Mouse (Mus musculus) hindbrain, embryonic 11.5 days (tissue): ENCODE measurements at regions not wholly inside any gene's neighbourhood (a gene's known extent, or its start where the extent isn't known, plus 50 kb on each side); places are given as distances from the start of the nearest gene placed in this dataset.

ENCODE experiments used
- ATAC-seq: fragments of 200-750 bp; cut with Nextera tagmentation; 2 replicates; pipeline ENCODE4 v1.8.0; 2017; ENCODE audit warnings: mild to moderate bottlenecking, moderate TSS enrichment, moderate library complexity; ENCODE audit not compliant: low FRiP score
- DNase-seq: peaks from one replicate; pipeline ENCODE4 v3.0.0-alpha.2; 2015; ENCODE audit warnings: low spot score
- H3K27ac ChIP-seq: fragments of 300-500 bp; sonication (generic); 2 replicates; pipeline ENCODE4 v1.5.1; 2014; ENCODE audit warnings: mild to moderate bottlenecking, low read depth, low read length
- H3K27me3 ChIP-seq: fragments of 300-500 bp; sonication (generic); 2 replicates; pipeline ENCODE4 v1.6.1; 2014; ENCODE audit warnings: mild to moderate bottlenecking, low read length, moderate library complexity, mixed read lengths; ENCODE audit not compliant: control insufficient read depth, insufficient read depth
- H3K36me3 ChIP-seq: fragments of 300-500 bp; sonication (generic); 2 replicates; pipeline ENCODE4 v1.6.1; 2014; ENCODE audit warnings: mild to moderate bottlenecking, low read length, moderate library complexity, mixed read lengths; ENCODE audit not compliant: control insufficient read depth, insufficient read depth
- H3K4me1 ChIP-seq: fragments of 300-500 bp; sonication (generic); replicated peaks from 2 replicates; pipeline ENCODE4 v1.6.1; 2014; ENCODE audit warnings: low read length, mixed read lengths; ENCODE audit not compliant: control insufficient read depth, insufficient read depth
- H3K4me2 ChIP-seq: fragments of 300-500 bp; sonication (generic); replicated peaks from 2 replicates; pipeline ENCODE4 v1.6.1; 2014; ENCODE audit warnings: mild to moderate bottlenecking, low read depth, low read length
- H3K4me3 ChIP-seq: fragments of 300-500 bp; sonication (generic); 2 replicates; pipeline ENCODE4 v1.5.1; 2014; ENCODE audit warnings: low read depth, low read length
- H3K9ac ChIP-seq: fragments of 300-500 bp; sonication (generic); 2 replicates; pipeline ENCODE4 v1.6.1; 2014; ENCODE audit warnings: low read depth, low read length
- H3K9me3 ChIP-seq: fragments of 300-500 bp; sonication (generic); 2 replicates; pipeline ENCODE4 v1.6.1; 2016; ENCODE audit warnings: low read length; ENCODE audit not compliant: control insufficient read depth
- WGBS: fragments of 180-500 bp; shearing (Covaris S2); extraction: QIAGEN DNeasy Blood & Tissue Kit; methylation state at CpG from one replicate; pipeline ENCODE4 v1.1.7; 2014; 5-methylcytosine and 5-hydroxymethylcytosine counted together

DNA sequence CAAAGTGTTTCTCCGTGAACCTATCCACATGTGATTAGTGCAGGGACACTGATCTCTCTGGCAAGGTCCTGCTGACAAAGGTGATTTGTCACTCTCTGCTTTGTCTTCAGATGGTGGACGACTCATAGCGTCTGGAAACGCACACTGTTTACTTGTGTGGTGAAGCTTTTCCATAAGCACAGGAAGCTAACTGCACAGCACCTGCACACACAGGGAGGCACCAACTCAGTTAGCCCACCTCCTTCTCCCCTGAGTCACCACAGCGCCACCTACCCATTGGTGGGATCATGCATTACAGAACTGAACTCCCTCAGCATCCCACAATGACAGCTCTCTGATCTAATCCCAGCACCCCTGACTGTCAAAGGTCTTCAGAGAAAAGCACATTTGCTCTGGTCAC is 141.9 kb upstream of the Klf14 start:
- WGBS: 59% methylated on average over 5 of the region's 5 CpGs
- Histone ChIP-seq H3K9me3 (no peaks in the 10 kb centered on the region), H3K27ac (no peak overlapping the region), H3K27me3 (no peaks in the 10 kb centered on the region), H3K4me3 (no peak overlapping the region), H3K4me2 (no peak overlapping the region), H3K9ac (no peak overlapping the region), H3K36me3 (no peaks in the 10 kb centered on the region), H3K4me1 (0 out of 2 replicates have a peak, but pooled peaks cover 9% of the 10 kb centered on the region)
- DNase-seq: peak; percentile 27
- ATAC-seq: no peak

DNA sequence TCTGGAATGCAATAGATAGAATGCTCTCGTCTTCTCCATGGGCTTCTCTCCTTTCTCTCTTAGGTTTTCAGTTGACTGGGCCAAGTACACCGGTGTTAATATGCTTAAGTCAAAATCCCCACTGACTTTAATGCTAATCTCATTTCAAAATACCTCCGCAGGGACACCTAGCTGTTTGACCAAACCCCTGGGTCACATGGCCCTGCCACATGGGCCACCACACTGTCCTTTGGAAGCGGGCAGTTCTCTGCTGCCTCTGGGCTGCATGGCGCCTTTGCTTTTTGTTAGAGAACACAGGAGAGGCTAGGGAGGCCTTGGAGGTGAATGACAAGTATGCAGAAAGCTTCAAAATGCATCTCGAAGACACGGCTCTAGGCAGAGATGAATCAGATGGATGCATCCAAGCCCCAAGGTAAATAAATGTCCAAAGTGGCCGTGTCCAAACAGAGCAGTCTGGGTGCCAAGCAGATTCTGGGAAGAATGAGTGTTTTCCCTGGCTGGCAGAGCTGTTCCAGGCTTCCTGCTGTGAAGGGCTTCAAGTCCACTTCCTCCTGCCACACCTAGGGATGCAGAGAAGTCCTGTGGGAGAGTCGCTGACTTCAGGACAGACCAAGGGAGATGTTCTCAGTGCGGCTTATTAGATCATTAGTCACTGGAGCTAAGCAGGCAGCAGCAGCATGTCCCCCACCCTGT is 147.4 kb upstream of the Klf14 start:
- Histone ChIP-seq H3K4me1 (no peaks in the 10 kb centered on the region), H3K36me3 (no peaks in the 10 kb centered on the region), H3K9me3 (no peaks in the 10 kb centered on the region), H3K27me3 (no peaks in the 10 kb centered on the region), H3K4me2 (no peak overlapping the region), H3K9ac (no peak overlapping the region), H3K4me3 (no peak overlapping the region), H3K27ac (no peak overlapping the region)
- ATAC-seq (no peak), DNase-seq (no peak)
- 84% methylated on average over 10 of the region's 10 CpGs for WGBS

DNA sequence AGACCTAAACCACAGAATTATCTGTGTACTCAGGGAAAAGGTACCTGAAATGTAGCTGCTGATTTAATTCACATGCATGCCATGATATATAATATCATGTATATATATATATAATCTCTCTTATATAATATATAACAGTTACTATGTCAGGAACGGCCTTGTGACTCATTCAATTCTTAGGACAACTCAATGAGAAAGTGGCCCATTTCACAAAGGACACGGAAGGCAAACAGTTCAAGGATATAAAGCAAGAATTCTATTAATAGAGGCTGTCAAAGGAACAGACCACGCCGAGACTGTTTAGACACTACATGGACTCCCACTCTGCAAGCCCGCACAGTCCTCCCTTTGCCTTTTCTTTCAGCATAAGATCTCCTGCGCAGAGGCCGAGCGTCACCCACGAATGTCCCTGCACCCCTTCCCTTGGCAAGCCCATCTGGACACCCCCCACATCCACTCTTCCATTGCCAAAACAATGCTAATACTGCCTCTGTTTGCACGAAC is 148.0 kb upstream of the Klf14 start:
- Histone ChIP-seq H3K27me3 (no peaks in the 10 kb centered on the region), H3K27ac (no peak overlapping the region), H3K4me3 (no peak overlapping the region), H3K9ac (no peak overlapping the region), H3K4me2 (no peak overlapping the region), H3K4me1 (no peaks in the 10 kb centered on the region), H3K9me3 (no peaks in the 10 kb centered on the region), H3K36me3 (no peaks in the 10 kb centered on the region)
- 91% methylated on average over 10 of the region's 10 CpGs for WGBS
- ATAC-seq (no peak), DNase-seq (no peak)

DNA sequence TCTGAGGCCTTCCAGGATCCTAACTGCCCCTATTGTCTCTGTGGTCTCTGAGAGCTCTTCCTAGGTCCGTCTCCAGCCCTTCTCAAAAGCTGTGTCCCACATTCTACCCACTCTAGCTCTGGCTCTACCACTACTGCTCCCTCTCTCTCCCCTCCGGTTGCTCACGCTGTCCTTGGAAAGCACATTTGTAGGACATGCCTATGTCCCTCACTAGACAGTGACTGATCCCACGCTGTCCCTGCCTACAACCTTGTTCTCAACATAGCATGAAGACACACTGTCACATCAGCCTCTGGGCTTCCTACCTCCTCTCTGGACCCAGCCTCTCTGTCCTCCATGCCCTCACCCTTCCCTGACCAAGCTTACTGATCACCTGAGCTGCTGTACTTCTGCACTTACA is 148.5 kb upstream of the Klf14 start:
- 89% methylated on average over 4 of the region's 4 CpGs for WGBS
- no peak overlapping the region for H3K4me2 ChIP-seq

DNA sequence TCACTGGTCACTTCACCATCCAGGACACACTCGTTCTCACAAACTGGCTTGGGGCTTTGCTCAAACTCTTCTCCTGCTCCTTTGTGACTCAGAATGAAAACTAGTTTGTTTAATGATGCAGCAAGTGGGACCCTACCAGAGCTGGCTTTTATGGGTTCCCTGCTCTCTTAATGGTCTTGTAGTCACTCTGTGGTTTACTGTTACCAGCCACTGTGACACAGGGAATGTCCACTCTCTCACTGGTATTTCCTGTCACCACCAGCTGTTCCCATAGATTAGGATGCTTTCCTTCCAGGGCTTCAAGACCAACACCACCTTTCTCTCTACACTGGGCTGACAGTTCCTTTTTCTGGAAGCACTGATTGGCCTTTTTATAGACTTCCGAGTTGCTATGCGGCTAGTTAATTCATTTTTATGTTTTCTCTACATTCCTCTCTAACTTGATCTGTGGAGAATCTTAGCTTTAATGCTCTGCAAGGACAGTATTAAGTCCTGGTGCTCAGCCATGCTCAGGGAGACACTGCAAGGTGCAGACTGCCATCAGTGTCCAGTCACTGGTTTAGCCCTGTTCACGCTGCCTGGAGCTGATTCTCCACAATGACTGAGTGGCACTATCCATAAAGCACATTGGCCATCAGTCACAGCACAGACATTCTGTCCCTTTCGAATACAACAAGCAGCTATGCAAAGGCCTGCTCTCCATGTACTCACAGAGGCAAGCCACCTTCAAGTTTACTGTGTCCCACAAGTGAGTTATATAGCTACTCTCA is 149.2 kb upstream of the Klf14 start:
- no peak for DNase-seq
- no peak overlapping the region for H3K4me2 ChIP-seq
- no peaks in the 10 kb centered on the region for H3K36me3 ChIP-seq
- H3K4me1 ChIP-seq: no peaks in the 10 kb centered on the region
- no peaks in the 10 kb centered on the region for H3K9me3 ChIP-seq
- no peak overlapping the region for H3K9ac ChIP-seq
- 94% methylated on average over 5 of the region's 5 CpGs for WGBS
- ATAC-seq: no peak
- H3K27ac ChIP-seq: no peak overlapping the region
- H3K27me3 ChIP-seq: no peaks in the 10 kb centered on the region
- H3K4me3 ChIP-seq: no peak overlapping the region

More for the DNA sequence above, 148.5 kb upstream of the Klf14 start:
- Histone ChIP-seq H3K9me3 (no peaks in the 10 kb centered on the region), H3K4me3 (no peak overlapping the region), H3K9ac (no peak overlapping the region), H3K27ac (no peak overlapping the region), H3K36me3 (no peaks in the 10 kb centered on the region), H3K4me1 (no peaks in the 10 kb centered on the region), H3K27me3 (no peaks in the 10 kb centered on the region)
- no peak for ATAC-seq
- no peak for DNase-seq

DNA sequence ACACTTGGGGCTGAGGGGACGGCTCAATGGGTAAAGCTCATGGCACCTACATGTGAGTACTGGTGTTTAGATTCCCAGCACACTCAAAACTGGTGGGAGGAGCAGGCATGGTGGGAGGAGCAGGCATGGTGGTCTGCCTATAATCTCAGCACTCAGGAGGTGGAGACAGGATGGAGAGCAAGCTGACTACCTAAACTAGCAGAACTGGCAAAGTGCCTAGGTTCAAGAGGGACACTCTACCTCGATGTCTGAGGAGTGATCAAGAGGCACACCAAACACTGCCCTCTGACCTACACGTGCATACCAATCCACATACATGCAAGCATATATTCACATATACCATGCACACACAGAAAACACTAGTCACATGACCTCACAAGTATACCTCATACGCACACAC is 150.7 kb upstream of the Klf14 start:
- H3K4me1 ChIP-seq: no peaks in the 10 kb centered on the region
- no peak overlapping the region for H3K4me2 ChIP-seq
- no peak overlapping the region for H3K9ac ChIP-seq
- 91% methylated on average over 4 of the region's 4 CpGs for WGBS
- no peak overlapping the region for H3K4me3 ChIP-seq
- no peaks in the 10 kb centered on the region for H3K27me3 ChIP-seq
- no peak overlapping the region for H3K27ac ChIP-seq
- no peaks in the 10 kb centered on the region for H3K9me3 ChIP-seq
- ATAC-seq (no peak), DNase-seq (no peak)
- no peaks in the 10 kb centered on the region for H3K36me3 ChIP-seq

DNA sequence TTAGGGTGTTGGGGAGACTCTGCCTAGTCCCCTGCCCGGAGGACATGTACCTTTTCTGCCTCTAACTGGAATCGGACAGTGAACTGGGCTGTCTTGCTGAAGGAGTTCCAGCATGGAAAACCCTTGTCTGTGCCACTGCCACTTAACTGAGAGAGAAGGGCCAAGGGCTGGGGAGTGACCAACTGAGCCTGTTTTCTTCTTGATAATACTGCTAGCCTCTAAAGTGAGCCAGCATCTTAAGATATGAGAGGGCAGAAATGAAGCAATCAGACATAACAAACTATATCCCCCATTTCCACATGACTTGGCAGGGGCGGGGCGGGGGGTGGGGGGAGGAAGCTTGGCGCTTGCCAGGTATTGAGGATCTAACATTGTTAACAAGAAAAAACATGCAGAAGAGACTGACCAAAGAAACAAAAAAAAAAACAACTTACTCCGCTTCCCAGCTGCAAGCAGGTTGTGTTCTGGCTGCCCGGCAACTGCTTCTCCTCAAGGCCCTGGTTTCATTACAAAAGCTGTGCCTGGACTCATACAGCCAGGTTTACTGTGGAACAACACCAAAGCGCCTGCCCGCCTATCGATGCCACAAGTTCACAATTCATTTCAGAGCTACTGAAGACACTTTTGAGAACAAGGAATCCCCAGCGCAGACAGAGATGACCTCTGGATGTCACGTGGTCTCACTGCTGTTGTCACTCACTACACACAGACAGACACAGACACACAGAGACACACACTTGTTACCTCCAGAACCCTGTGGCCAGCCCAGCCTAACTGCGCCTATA is 153.6 kb upstream of the Klf14 start:
- no peaks in the 10 kb centered on the region for H3K27me3 ChIP-seq
- 84% methylated on average over 13 of the region's 13 CpGs for WGBS
- H3K4me2 ChIP-seq: no peak overlapping the region
- no peak overlapping the region for H3K27ac ChIP-seq
- no peak for ATAC-seq
- H3K36me3 ChIP-seq: no peaks in the 10 kb centered on the region
- no peaks in the 10 kb centered on the region for H3K9me3 ChIP-seq
- H3K9ac ChIP-seq: no peak overlapping the region
- no peaks in the 10 kb centered on the region for H3K4me1 ChIP-seq
- no peak overlapping the region for H3K4me3 ChIP-seq
- DNase-seq: no peak

DNA sequence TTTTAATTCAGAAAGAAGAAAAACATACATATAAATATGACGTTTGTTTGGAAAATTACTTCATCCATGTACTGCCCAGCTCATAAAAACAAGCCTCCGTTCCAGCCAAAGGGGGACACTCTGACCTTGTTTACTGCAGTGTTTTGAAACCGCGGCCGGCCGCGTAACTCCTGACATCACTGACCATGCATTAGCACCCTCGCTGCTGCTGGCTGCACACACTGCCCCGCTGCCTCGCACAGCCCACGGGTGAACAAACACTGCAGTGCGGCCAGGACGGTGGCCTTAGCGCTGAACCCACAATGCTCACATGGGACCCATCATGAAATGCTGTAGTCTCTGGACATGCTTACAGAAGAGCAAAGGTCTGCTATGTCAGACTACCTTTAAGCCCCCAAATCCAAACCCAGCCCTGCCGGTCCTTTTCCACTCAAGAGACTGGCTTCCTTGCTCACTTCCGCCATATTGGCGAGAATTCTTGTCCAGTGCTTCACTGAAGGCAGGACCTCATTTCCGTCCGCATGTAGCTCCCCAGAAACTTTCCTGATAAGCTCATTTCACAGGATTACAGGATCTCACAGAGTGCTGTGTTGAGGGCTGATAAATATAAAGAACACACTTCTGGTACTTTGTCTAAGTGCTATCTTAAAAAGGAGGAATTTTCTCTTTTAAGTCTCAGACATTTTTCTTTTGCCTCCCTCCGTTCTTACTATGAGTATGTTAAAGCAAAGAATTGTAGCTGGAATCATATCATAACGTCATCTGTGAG is 154.9 kb upstream of the Klf14 start:
- Histone ChIP-seq H3K9ac (no peak overlapping the region), H3K9me3 (no peaks in the 10 kb centered on the region), H3K4me2 (no peak overlapping the region), H3K4me3 (no peak overlapping the region), H3K4me1 (no peaks in the 10 kb centered on the region), H3K36me3 (no peaks in the 10 kb centered on the region), H3K27me3 (no peaks in the 10 kb centered on the region), H3K27ac (no peak overlapping the region)
- ATAC-seq (no peak), DNase-seq (no peak)
- WGBS: 91% methylated on average over 21 of the region's 21 CpGs
